Mouse (Mus musculus) lung, adult 2 months (tissue): ENCODE results near the gene Il9r.

ENCODE experiments used
- CTCF ChIP-seq: fragments of 200-500 bp; IDR thresholded peaks from 2 replicates; pipeline ENCODE4 v1.5.1; 2011; ENCODE audit warnings: mild to moderate bottlenecking, low read length, control low read depth; ENCODE audit not compliant: insufficient read depth
- POLR2A ChIP-seq: fragments of 200-500 bp; IDR thresholded peaks from 2 replicates; pipeline ENCODE4 v1.6.1; 2011; ENCODE audit warnings: low read depth, mild to moderate bottlenecking, control low read depth, low read length, borderline replicate concordance; ENCODE audit errors: extremely low read depth

- TF ChIP-seq POLR2A (no peak), CTCF (no peak)
These were observed 19.2 kb upstream of the Il9r start for GRCm38 (mm10) chr11:32219287-32219686.
